Mouse (Mus musculus): ENCODE results near the gene Ccm2. TPM values are rescaled to one million over a fixed set of nuclear protein-coding genes. Genes with fewer than 3 reads are reported as not detected.
A peak's percentile ranks its signal among the peaks of the same experiment; 100 is the strongest.

Ccm2 gene
- total RNA-seq, 1 experiment from 2014 or later: 46.1 TPM

DNA sequence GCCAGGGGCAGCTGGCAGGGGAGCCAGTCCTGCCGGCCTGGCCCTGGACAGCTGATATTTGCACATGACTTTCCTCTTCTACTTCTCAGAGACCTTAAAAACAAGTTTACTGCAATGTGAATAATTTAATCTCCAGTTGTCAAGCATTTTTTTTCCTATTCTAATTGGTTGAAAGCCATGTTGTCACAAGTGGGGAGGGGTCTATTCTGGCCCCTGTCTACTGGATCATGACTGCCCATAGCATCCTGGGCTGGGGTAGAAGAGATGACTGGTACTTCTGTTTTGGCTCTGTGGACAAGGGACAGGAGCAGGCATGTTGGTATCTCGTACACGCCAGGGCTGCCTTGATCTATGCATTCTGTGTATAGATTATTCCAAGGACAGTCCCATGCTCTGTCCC, 49.9 kb downstream of the Ccm2 start:
- no peak for ATAC-seq (replicated peaks in 1 of 2; ENCODE audit: insufficient read depth in 1 of 2, low FRiP score in 2 of 2, low TSS enrichment in 1 of 2, low read depth in 1 of 2, poor library complexity in 2 of 2, severe bottlenecking in 2 of 2)

DNA sequence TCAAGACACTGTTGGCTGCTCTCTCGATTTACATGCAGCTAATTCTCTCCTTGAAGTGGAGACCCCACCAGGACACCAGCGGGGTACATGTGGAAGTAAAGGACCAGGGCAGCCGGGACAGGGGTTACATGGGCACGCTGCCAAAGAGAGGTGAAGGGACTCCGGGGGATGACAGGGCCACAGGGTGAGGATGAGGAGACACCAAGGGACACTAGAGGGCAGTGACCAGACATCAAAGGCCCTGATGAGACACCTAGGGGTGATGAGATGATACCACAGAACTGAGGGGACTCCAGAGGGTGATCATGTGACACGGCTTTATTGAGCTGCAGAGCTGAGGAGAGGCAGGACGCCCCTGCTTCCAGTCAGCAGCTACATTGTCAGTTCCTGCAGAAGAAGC, 50.8 kb downstream of the Ccm2 start:
- no peak for ATAC-seq (replicated peaks in 1 of 2; ENCODE audit: insufficient read depth in 1 of 2, low FRiP score in 2 of 2, low TSS enrichment in 1 of 2, low read depth in 1 of 2, poor library complexity in 2 of 2, severe bottlenecking in 2 of 2)

- ATAC-seq (replicated peaks in 1 of 2; ENCODE audit: insufficient read depth in 1 of 2, low FRiP score in 2 of 2, low TSS enrichment in 1 of 2, low read depth in 1 of 2, poor library complexity in 2 of 2, severe bottlenecking in 2 of 2): no peak
Observed at GRCm38 (mm10) chr11:6598191-6598889, 51.7 kb downstream of the Ccm2 start.

GRCm38 (mm10) chr11:6599011-6599681, 52.5 kb downstream of the Ccm2 start:
- ATAC-seq (replicated peaks in 1 of 2; ENCODE audit: insufficient read depth in 1 of 2, low FRiP score in 2 of 2, low TSS enrichment in 1 of 2, low read depth in 1 of 2, poor library complexity in 2 of 2, severe bottlenecking in 2 of 2): no peak

DNA sequence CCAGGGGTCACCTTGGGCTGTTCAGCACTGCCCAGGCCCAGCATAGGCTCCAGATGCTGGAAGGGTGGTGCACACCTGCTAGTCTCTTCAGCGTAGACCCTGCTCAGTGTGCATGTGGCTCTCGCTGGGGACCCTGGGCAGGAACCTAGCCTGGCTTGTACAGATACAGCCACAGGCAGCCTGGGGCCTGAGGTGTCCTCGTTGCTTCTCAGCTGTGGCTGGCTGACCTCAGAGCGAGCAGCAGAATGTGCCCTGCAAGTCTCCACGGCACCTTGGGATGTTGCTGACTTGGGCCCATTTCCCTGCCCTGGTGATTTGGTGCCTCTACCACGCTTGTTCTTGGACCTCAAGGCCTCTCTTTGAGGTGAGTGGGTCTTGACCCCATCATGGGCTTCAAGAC, 53.1 kb downstream of the Ccm2 start:
- ATAC-seq (replicated peaks in 1 of 2; ENCODE audit: insufficient read depth in 1 of 2, low FRiP score in 2 of 2, low TSS enrichment in 1 of 2, low read depth in 1 of 2, poor library complexity in 2 of 2, severe bottlenecking in 2 of 2): no peak

- ATAC-seq (replicated peaks in 1 of 2; ENCODE audit: insufficient read depth in 1 of 2, low FRiP score in 2 of 2, low TSS enrichment in 1 of 2, low read depth in 1 of 2, poor library complexity in 2 of 2, severe bottlenecking in 2 of 2): no peak
Observed at GRCm38 (mm10) chr11:6600284-6600944, 53.7 kb downstream of the Ccm2 start.

- no peak for ATAC-seq (replicated peaks in 1 of 2; ENCODE audit: insufficient read depth in 1 of 2, low FRiP score in 2 of 2, low TSS enrichment in 1 of 2, low read depth in 1 of 2, poor library complexity in 2 of 2, severe bottlenecking in 2 of 2)
Observed at GRCm38 (mm10) chr11:6601649-6602480, 55.2 kb downstream of the Ccm2 start.

DNA sequence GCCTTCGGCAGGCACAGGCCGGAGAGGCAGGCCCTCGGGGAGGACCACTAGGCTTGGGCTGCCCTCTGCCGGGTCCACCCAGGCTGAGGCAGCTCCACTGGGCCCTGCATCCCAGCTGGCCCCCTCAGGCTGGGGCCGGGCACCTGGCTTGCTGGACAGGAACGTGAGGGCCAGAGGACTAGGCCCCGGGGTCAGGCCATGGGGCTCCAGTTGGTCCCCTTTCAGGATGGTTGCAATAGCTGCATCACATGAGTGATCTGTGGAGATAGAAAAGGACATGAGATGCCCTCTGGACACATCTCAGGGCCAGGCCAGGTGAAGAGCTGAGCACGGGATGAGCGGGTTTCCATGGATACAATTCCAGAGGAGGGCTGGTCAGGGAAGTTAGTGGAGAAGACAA, 56.0 kb downstream of the Ccm2 start:
- ATAC-seq (replicated peaks in 1 of 2; ENCODE audit: insufficient read depth in 1 of 2, low FRiP score in 2 of 2, low TSS enrichment in 1 of 2, low read depth in 1 of 2, poor library complexity in 2 of 2, severe bottlenecking in 2 of 2): no peak

DNA sequence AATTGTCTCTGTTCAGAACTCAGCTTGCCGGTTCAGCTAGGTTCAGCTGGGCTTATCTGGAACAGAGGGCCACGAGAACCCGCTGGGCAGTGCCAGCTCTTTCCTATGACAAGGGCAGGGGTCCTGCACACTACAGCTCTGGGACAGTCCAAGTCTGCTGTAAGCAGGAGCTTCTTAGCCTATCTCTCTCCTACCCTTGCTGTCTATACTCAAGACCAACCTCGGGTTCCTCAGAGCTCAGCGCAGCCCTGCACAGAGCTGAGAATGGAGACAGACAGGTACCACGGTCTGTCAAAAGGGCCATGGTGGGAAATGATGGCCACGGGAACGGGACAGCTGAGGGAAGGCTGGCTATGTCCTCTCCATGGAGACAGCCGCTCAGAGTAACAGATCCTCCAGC, 56.5 kb downstream of the Ccm2 start:
- no peak for ATAC-seq (replicated peaks in 1 of 2; ENCODE audit: insufficient read depth in 1 of 2, low FRiP score in 2 of 2, low TSS enrichment in 1 of 2, low read depth in 1 of 2, poor library complexity in 2 of 2, severe bottlenecking in 2 of 2)

GRCm38 (mm10) chr11:6603887-6604603, 57.4 kb downstream of the Ccm2 start:
- ATAC-seq (replicated peaks in 1 of 2; ENCODE audit: insufficient read depth in 1 of 2, low FRiP score in 2 of 2, low TSS enrichment in 1 of 2, low read depth in 1 of 2, poor library complexity in 2 of 2, severe bottlenecking in 2 of 2): peak; percentile 47 to 57

- no peak for ATAC-seq (replicated peaks in 1 of 2; ENCODE audit: insufficient read depth in 1 of 2, low FRiP score in 2 of 2, low TSS enrichment in 1 of 2, low read depth in 1 of 2, poor library complexity in 2 of 2, severe bottlenecking in 2 of 2)
Observed at GRCm38 (mm10) chr11:6604604-6604936, 57.9 kb downstream of the Ccm2 start.

DNA sequence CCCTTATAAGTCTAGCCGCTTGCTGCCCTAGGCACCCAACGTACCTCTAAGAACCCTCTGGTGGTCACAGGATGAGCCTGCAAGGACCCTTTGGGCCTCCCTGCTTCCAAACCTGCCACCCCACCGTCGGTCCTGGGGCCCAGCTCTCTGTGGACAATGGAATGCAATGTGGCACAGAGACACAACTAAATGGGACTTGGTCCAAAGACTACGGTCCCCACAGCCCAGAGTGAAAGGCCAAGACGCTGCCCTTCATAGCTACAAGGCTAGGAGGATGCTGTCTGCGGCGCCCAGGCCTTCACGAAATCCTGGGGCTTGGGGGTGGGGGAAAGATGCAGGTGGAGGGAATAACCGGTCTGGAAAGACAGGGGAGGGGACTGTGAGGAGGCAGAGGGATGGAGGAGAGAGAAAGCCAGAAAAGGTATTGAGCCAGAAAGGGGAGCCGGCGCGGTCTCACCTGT, 58.4 kb downstream of the Ccm2 start:
- ATAC-seq (replicated peaks in 1 of 2; ENCODE audit: insufficient read depth in 1 of 2, low FRiP score in 2 of 2, low TSS enrichment in 1 of 2, low read depth in 1 of 2, poor library complexity in 2 of 2, severe bottlenecking in 2 of 2): no peak

DNA sequence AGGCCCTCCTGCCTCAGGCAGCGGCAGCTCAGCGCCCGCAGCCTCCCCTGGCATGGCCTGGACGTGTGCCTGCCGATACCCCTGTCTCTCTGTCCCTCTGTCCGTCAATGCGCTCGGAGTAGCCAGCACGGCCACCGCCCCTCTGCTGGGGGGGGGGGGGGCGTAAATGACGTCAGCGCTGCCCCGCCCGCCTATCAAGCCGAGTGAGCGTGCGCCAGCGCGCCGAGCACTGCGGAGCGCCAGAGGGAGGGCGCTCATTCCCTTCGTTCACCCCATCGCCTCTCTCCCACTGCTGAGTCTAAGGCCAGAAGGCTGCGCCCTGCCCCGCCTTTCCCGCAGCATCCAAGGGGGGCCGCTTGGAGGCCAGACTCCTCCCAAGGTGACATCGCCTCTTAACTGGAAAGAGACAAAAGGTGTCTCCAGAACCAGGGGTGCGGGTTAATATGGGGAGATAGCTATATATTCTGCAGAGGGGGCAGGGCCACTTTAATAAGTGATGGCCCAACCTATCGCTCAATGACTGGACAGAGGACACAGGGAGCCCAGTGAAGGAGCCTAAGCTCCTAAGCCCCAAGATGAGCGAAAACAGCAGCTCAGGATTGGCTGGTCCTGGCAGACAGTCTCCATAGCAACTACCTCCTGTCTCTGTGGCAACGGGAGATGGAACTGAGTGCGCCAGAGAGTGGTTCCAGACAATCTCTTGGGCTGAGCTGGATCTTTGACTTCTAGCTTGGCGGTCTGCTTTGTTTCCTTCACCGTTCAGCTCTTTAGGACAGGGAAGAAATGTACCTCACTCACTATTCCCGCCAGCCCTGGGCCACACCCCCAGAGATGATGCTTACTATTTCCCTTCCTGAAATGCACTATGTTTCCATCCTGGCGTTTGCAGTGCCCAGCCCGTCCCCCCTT, 59.1 kb downstream of the Ccm2 start, which contains the start of gene Nacad:
Gene Nacad (minus strand): TSS at position 563 of the 909 bp plus-strand sequence.
- peak in 1 of 2 experiments; percentile 23; a peak in 2 of 4 replicates for ATAC-seq (replicated peaks in 1 of 2; ENCODE audit: insufficient read depth in 1 of 2, low FRiP score in 2 of 2, low TSS enrichment in 1 of 2, low read depth in 1 of 2, poor library complexity in 2 of 2, severe bottlenecking in 2 of 2)

DNA sequence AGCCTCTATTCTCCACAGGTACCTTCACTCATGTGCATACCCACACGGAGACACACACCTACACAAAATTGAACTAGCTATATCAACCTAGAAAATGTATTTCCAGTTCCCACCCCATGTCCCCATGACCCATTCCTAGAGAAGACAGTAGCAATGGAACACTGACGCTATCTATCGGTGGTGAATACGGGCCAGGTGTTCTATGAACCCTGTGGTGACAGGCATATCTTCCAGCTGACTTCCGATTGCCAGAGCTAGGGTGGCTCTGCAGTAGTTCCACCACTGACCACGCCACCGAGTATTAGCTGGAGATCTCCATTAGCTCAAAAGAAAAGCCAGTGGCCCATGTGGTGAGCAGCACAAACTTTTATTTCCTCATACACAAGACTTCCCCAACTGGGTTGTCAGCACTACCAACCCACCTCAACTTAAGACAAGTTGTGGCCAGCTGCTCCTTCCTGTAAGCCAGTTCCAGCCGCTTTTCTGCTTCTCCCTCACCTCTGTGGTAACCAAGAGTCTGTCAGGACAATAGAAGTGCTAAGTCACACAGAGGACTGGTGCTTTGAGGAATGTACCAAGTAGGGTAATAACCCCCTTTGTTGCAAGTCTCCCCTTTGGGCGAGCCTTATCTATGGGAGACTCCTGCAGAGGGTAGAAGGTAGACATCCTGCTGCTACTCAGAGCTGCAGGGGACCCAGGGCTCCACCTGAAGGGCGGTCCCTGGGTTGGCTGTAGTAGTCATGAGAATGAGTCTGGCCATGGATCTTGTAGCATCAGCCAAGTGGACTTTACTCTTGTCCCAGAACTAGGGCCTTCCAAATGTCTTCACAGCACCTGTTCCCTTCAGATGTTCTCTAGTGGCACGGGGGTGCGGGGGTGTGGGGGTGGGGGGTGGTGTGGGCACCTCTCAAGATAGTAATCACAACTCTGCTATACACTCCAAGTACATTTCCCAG, 68.8 kb downstream of the Ccm2 start:
- peak; percentile 90 for ATAC-seq (replicated peaks in 1 of 2; ENCODE audit: insufficient read depth in 1 of 2, low FRiP score in 2 of 2, low TSS enrichment in 1 of 2, low read depth in 1 of 2, poor library complexity in 2 of 2, severe bottlenecking in 2 of 2)

- no peak for ATAC-seq (replicated peaks in 1 of 2; ENCODE audit: insufficient read depth in 1 of 2, low FRiP score in 2 of 2, low TSS enrichment in 1 of 2, low read depth in 1 of 2, poor library complexity in 2 of 2, severe bottlenecking in 2 of 2)
Observed at GRCm38 (mm10) chr11:6623704-6624103, 77.0 kb downstream of the Ccm2 start.
